Mouse (Mus musculus) cerebellum, adult 2 months (tissue): ENCODE data around the gene Prss30.

ENCODE experiments used
- CTCF ChIP-seq: fragments of 200-500 bp; IDR thresholded peaks from 2 replicates; pipeline ENCODE4 v1.5.1; 2011; ENCODE audit warnings: low read depth, mild to moderate bottlenecking, control low read depth, low read length, moderate library complexity, borderline replicate concordance; ENCODE audit not compliant: insufficient read depth
- POLR2A ChIP-seq: fragments of 200-500 bp; IDR thresholded peaks from 2 replicates; pipeline ENCODE4 v1.6.1; 2011; ENCODE audit warnings: low read length, control low read depth, borderline replicate concordance; ENCODE audit not compliant: insufficient read depth

- TF ChIP-seq CTCF: no peak
- TF ChIP-seq POLR2A: no peak
Observed at GRCm38 (mm10) chr17:24014433-24014965, 34.1 kb upstream of the Prss30 start.
